Mouse (Mus musculus) mouse embryonic stem cell (cell line): ENCODE data around the gene Atp1b1.

Source experiments
- in situ Hi-C, 2 experiments: fragments of 300-500 bp; cut with MboI; formaldehyde crosslinking; loops; 1 replicate in 1 of 2; 3 replicates in 1 of 2; pipeline ENCODE4 v1.14.3; 2019 to 2020; ENCODE audit warnings: low sequenced_read_pairs in 2 of 2, low pct_unique_long_range_greater_than_20kb in 1 of 2, mixed read lengths in 1 of 2; ENCODE audit not compliant: unreplicated experiment in 1 of 2

Atp1b1 gene

DNA sequence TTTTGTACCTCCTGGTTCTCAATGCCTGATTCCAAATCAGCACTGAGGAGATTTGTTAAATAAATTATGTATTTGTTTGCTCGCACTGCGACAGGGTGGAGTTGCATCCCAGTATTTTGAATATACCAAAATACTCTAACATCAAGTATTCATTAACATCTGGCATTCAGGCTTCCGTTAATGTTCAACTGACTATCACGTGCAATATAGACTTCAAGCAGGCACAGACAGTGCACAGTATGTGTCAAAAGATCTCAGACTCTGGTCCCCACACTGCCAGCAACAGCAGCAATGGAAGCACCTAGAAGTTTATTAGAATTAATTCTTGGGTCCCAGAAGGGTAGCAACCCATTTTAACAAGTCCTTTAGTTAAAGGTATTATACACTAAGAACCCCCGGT lies 13.5 kb upstream of the Atp1b1 start:
- in situ Hi-C loops, result no loop called here

DNA sequence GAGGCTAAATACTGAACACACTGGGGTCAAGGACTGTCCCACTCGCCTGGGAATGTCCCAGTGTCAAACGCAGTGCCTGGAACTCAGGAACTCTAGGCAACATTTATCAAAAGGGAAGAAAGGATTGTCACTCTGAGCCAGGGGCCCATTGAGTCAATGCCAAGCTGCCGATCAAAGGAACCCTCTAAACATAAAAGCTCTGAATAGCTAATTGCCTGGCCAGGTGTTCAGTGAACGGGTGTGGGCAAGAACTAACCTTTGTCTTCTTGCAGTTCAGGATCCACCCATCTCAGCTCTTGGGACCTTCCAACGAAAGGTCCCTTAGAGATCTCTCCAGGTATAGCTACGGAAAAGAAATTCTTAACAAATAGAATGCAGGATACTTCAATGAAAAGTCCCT lies 12.8 kb upstream of the Atp1b1 start:
- in situ Hi-C loops, result no loop called here

DNA sequence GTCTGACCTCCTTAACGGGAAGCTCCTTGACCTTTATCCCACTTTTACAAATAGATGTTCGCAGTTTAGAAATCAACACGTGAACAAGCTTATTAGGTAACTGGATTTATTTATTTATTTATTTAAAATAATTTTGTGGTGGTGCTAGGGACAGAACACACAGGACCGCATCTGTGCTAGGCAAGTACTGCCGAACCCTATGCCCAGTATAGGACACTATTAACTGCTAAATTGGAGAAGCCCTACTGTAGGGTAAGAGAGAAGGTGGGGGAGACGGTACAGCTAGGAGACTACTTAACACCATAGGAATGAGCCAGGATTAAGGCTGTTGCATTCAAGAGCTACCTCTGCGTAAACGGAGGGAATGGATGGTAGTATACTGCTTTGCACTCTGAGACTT lies 10.2 kb upstream of the Atp1b1 start:
- in situ Hi-C loops, result no loop called here

DNA sequence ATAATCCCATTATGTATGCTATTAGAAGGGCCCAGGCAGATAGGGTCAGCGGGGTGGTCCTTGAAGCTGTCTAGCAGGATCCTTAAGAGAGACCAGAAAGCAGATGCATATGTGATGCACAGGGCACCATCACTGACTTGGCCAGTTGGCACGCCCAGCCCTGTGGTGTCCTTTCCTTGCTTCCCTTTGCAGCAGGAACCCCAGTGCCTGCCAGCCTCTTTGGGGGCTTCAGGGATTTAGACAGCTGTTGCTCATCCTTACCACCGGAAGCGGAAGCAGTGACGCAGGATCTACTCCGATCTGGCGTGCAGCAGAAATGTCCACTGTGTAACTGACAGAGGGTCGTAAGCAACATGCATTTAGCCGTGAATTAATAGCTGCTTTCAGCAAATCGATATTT lies 9.3 kb upstream of the Atp1b1 start:
- in situ Hi-C loops, result no loop called here

DNA sequence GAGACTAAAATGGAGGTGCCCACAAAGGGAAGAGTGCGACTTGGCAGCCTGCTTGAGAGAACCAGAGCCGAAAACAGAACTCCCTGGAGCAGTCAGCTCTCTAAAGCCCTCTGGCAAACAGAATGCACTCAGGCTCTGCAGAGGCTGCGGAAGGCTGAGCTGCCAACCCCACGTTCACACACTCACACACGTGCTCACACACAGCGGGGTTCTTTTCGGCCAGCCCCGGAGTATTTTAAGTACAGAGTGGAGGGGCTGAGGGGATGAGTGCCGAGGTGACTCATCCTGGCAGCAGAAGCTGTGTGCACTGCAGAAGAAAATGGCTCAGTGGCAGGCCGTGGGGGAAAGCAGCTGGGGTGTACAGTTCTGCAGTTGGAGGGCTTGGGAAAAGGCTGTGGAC lies 3.6 kb upstream of the Atp1b1 start:
- in situ Hi-C loops, result no loop called here

DNA sequence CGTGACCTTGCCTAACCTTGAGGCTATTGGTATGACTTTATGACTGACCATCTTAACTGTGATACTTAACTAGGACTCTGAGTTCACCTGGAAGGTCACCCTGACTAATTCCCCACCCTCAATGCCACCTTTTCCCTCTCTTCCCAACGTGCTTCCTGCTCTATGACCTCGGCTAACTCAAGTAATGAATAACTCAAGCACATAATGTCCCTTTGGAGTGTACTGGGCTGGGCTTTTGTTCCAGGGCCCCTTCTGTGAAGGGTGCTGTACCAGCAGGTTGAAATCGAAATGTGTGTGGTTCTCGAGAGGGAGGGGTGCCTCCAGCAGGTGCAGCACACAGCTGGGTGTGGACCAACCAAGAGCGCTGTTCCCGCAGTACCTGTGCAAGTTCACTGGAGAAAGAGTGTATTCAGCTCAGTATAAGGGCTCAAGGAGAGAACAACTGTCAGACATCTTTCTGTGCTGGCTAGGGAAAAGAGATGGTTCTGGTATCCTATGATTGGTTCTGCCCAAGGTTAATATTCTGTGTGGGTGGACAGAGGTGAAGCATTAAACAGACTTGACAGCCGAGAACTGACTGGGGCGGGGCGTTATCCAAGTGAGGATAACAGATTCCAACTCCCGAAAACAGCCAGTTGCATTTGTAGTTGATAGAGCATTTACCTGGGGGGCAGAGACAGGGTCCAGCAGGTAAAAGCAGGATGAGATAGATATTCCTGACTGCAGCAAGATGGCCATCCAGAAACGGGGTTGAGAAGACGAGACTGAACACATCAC lies 3.0 kb upstream of the Atp1b1 start:
- in situ Hi-C loops, result no loop called here

DNA sequence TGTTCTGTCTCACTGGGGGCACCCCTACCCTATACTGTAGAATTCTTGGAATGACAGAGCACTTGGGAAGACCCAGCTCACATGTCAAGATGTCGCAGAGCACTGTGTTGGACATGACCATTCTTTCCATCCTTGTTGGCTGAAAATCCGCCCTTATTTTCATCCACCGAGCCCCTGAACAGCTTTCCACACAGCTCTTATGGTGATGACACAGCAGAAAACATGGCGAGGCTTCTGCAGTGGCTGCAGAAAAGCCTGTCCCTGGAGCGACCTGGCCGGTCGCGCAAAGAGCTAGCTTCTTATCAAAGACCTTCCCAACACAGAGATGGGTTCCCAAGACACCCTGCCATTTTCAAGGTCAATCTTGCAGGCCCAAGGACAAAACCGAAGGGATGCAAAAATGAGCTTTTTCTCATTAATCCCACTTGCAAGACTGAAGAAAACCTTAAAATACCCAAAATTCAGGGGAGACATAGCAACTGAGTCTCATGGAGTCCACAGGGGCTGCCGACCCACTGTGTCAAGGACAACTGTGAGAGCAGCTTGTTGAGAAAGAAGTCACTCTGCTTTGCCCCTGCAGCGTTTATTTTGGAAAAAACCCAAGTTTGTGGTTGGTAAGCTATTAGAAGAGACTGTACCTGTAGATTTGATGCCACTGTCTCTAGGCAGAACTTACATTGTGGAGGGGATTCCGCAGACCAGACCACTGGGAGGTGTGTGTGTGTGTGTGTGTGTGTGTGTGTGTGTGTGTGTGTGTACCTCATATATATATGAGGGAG lies 1.2 kb upstream of the Atp1b1 start:
- in situ Hi-C loops, result no loop called here

DNA sequence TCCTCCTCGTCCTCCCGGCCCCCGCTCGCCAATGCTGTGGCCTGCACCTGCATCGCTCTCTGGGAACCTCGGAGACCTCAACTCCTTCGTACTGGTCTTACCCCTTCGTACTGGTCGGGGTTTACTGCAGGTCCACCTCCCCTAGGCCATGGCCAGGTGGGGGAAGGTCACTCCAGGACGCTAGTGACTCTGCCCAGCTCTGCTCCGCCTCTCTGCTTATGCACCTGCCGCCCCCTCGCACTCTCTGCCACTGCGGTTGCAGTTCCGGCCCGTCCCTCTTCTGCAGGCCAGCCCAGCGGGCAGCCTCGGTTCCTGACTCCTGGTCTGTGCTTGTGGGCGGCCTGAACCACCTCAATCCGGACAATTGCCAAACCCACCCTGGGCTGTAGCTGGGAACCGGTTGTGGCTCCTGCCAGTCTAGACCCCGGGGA lies 481 bp upstream of the Atp1b1 start:
- in situ Hi-C loops, result no loop called here

DNA sequence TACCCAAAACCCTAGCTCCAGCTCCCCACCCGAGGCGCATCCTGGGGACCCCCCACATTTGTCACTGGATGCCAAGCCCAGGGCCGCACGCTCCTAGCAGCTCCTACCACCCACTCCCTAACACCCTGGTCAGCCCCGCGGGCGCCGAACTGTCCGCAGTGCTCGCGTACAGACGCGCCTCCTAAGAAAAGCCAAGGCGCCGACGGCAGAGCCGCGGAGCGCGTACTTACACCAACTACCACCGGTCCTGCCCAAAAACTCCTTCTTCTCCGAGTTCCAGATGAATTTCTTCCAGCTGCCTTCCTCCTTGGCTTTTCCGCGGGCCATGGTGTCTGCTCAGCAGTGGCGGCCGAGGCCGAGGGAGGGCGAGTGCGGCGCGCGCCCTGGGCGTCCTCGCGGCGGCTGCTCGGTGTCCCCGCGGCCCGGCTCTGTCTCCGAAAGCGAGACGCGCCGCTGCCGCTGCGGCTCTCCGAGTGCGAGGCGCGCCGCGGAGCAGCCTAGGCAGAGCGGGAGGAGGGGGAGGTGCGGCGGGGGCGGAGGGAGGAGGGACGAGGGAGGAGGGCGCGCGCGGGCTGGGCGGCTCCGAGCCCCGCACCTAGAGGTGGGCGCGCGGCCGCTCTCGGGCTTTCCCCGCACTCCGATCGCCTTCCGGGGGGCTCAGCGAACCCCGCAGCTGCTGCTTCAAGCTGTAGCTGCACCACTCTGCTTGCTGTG lies 467 bp downstream of the Atp1b1 start:
- in situ Hi-C loops, result no loop called here

DNA sequence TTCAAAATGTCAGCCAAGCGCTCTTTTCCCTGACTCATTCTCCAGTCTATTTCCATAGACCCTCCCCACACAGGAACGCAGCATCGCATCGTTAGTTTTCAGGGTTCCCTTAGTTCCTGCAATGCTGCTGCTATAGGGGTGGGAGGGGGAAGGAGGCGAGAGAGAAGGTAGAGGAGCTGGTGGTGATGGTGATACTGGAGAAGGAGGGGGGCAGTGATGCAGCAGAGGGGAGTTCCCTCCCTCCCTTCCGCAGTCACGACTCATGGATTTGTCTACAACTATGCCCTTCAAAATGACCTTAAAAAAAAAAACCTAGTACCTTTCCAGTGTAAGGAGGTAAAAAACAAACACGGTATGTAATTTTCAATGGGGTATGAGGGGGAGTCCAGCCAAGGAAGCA lies 1.4 kb downstream of the Atp1b1 start:
- in situ Hi-C loops, result no loop called here

DNA sequence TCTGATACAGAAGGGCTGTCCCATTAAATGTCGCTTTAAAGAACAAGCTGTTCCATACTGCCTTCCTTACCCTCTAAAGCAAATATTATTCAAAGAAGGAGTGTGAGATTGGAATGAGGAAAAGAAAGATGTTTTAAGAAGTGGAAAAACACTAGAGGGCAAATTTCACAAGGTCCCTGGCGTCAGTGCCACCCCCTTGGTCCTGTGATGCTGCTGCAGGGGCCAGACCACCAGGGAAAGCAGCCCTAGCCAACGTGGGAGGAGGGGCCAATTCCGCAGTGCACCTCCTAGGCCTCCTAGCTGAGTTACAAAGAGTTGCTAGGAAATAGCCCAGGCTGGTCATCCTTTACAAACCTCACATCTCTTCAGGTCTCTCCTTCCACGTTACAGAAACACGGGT lies 2.1 kb downstream of the Atp1b1 start:
- in situ Hi-C loops, result no loop called here

DNA sequence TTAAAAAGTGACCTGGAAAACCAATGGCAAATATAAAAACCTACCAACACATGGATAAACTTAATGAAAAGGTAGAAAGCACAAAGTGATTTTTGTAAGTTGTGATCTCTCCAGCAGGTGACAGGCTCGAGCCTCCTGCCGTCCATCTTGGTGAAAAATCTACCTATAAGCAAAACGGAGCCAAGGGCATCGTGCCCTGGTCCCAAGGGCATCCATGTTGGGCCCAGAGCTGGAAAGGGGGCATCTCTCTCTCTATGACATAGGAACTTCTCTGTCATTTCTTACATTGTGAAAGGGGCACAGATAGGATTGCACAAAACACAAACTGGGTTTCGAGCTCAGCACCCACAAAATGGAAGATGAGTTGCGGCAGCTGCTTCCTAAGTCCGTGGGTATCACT lies 2.5 kb downstream of the Atp1b1 start:
- in situ Hi-C loops, result no loop called here

DNA sequence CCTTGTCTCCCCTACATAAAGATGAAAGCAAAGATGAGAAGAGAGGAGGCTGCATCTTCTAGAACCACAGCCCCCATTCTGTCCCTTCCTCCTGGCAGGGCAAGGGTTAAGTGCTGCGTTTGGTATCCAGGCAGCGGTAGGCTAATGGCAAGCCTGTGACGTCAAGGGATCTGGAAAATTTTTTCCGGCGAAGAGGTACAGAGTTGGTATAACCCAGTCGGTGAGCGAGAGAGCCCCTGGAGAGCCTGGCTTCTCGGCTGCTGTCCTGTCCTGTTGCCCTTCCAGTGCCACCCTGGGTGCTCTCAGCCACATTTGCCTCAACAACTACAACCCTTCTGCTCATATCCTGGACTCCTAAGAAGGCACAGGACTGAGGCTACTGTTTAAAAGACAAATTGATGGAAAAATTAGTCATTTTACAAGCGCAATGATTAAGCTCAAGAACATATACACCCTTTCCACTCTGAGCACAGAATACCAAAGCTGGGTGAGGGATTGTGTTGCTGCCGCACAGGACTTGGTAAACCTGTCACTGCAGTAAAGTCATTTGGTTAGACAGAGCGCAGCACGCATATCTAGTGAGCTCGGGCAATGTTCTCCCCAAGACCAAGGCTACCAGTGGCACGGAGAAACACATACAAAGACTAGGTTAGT lies 3.3 kb downstream of the Atp1b1 start:
- in situ Hi-C loops, result no loop called here

DNA sequence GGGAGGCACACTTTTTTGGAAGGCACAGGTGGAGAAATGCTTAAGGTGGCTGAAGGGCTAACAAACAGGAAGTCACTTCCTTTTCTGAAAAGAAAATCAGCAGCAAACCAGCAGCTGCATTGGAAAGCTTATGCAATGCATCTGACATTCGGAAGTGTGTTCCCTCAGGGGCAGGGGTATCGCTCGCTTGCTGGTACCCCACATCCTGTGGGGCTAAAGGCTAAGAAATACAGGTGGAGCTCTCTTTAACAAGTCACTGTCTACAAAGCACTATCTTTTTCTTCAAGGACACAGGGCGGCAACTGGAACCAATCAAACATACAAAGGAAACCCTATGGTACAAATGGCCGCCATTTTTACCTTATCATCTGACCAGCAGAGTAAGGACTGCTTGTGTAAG lies 4.4 kb downstream of the Atp1b1 start:
- in situ Hi-C loops, result no loop called here

DNA sequence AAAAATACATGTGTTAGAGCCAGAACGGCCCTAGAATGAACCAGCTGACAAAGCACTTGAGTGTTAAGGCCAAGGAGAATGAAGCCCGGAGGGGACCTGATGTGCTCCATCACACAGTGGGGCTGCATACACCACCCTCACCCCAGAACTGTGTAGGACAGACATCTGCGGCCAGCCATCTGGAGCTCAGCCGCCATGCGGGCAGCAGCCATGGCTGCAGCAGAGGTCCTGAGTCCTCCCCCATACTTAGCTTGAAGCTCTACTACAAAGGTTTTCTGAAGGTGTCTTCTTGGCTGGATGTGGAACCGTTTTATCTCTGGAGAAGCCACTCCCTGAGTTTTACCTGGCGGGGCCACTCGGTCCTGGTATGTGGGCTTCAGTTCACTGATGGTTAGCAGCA lies 5.0 kb downstream of the Atp1b1 start:
- in situ Hi-C loops, result no loop called here

DNA sequence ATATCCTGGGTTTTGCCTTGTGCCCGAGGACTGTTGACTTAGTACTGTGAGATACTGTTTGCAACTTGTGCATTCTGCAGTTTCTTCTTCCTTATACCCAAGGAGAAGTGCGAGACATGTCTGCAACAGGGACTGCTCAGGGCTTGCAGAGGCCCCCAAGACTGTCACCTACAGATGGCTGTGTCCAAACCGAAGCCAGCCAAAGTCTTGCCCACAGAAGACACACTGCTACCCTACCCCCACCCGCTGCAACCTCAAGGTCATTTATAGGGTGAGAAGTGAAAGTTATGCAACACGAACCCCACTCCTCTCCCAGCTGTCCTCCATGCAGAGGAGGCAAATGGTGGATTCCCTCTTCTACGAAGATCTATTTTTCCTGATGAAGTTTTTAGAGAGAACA lies 5.6 kb downstream of the Atp1b1 start:
- in situ Hi-C loops, result no loop called here

DNA sequence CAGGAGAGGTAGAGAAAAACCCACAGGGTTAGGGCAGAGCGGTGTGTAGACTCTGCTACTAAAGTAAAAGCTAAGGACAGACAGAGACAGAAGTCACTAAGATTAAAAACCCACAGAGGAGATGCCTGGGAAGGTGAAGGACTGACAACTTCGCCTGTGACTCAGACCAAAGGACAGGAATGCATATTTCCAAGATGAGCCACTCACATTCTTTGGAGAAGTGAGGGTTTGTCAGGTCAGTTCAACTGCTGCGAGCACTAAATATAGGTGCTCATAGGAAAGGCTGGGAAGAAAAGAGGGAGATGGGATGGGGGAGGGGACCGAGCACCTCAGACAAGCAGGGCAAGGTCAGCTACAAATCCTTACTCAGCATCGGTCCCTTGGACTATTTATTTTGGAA lies 6.8 kb downstream of the Atp1b1 start:
- in situ Hi-C loops, result no loop called here

DNA sequence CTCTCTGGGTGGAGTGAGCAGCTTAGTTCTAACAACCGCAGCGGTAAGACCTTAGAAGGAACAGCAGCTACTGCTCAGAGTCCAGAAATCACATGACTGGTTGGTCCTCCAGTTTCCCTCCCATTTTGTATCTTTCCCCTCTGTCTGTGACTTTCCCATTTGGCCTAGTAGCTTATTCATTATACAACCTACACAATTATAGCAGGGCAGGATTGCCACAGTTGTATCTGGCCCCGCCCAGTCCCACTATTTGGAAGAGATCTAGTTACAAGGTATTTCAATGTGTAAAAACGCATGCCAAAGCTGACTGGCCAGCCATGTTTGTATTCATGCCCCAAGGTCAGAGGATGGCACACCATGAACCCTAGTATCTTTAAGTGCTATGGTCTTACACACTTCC lies 7.5 kb downstream of the Atp1b1 start:
- in situ Hi-C loops, result no loop called here

DNA sequence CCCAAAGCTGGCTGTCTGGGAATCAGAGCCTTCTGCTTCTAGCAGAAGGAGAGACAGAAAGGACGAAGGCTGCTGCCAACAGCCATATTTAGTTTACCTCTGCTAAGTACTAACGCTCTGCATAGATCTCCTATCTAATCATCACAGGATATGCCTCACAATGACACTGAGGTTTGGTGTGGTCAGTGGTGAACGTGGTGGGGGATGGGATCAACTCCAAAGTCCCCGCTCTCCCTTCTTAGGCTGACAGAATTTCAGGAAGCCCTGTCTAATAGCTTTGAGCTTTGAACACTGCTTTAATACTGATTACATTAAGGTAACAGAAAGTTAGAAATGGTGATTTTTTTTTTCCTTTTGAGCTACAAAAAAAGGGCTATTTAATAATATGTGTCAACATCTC lies 7.9 kb downstream of the Atp1b1 start:
- in situ Hi-C loops, result no loop called here
